Mouse (Mus musculus) kidney, embryonic 14.5 days (tissue): ENCODE data around the gene St14. TPM values are rescaled to one million over a fixed set of nuclear protein-coding genes. Genes with fewer than 3 reads are reported as not detected.

Experiments used
- ATAC-seq: fragments of 200-750 bp; cut with Nextera tagmentation; 2 replicates; pipeline ENCODE4 v1.8.0; 2017; ENCODE audit warnings: moderate number of reproducible peaks, mild to moderate bottlenecking, moderate TSS enrichment, moderate library complexity; ENCODE audit not compliant: low FRiP score, low TSS enrichment
- H3K27ac ChIP-seq: fragments of 300-500 bp; sonication (generic); 2 replicates; pipeline ENCODE4 v1.5.1; 2014; ENCODE audit warnings: low read depth, mild to moderate bottlenecking, low read length, moderate library complexity, mixed read lengths
- H3K27me3 ChIP-seq: fragments of 300-500 bp; sonication (generic); 2 replicates; pipeline ENCODE4 v1.6.1; 2014; ENCODE audit warnings: mild to moderate bottlenecking, low read length; ENCODE audit not compliant: control insufficient read depth, insufficient read depth
- H3K36me3 ChIP-seq: fragments of 300-500 bp; sonication (generic); 2 replicates; pipeline ENCODE4 v1.6.1; 2014; ENCODE audit warnings: low read length, mixed read lengths; ENCODE audit not compliant: control insufficient read depth, insufficient read depth
- H3K4me1 ChIP-seq: fragments of 300-500 bp; sonication (generic); 2 replicates; pipeline ENCODE4 v1.6.1; 2014; ENCODE audit warnings: low read length, mixed read lengths; ENCODE audit not compliant: control insufficient read depth, insufficient read depth
- H3K4me2 ChIP-seq: fragments of 300-500 bp; sonication (generic); replicated peaks from 2 replicates; pipeline ENCODE4 v1.6.1; 2014; ENCODE audit warnings: low read depth, mild to moderate bottlenecking, low read length
- H3K4me3 ChIP-seq: fragments of 300-500 bp; sonication (generic); 2 replicates; pipeline ENCODE4 v1.5.1; 2014; ENCODE audit warnings: mild to moderate bottlenecking, low read length
- H3K9ac ChIP-seq: fragments of 300-500 bp; sonication (generic); 2 replicates; pipeline ENCODE4 v1.6.1; 2014; ENCODE audit warnings: low read depth, mild to moderate bottlenecking, low read length, moderate library complexity
- H3K9me3 ChIP-seq: fragments of 300-500 bp; sonication (generic); 2 replicates; pipeline ENCODE4 v1.6.1; 2016; ENCODE audit warnings: low read length; ENCODE audit not compliant: control insufficient read depth
- WGBS: fragments of 180-500 bp; shearing (Covaris S2); extraction: QIAGEN DNeasy Blood & Tissue Kit; methylation state at CpG from one replicate; pipeline ENCODE4 v1.1.7; 2014; 5-methylcytosine and 5-hydroxymethylcytosine counted together
- polyA plus RNA-seq: library from polyadenylated mRNA; unstranded; fragments of >200 nt; fragmentation: Nextera tagmentation; extraction: Ambion mirVana; gene quantifications from 2 replicates; pipeline ENCODE4 v1.2.1, GENCODE M21; 2014

The St14 gene
- polyA plus RNA-seq, 1 experiment from 2014 or later: 28.0 TPM

DNA sequence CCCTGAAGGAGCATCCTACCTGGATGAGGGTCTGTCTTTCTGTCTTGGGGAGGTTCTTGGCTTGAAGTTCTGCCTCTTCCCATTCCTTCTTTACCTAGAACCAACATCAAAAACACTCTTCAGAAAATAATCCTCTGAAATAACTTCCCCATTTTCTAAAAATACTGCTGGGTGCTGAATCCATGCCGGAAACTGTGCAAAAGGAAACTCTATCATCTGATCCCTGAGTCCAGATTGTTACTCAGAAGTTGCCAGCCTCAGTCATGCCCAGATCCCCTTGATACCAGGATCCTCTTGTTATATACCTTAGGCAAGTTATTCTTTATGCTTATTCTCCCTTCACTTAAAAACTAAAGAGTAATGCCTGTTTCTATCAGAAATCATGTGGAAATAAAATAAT is 31.7 kb upstream of the St14 start:
- H3K4me2 ChIP-seq: no peak overlapping the region
- 94% methylated on average over 1 of the region's 1 CpGs for WGBS
- H3K4me1 ChIP-seq: no peaks in the 10 kb centered on the region
- no peak overlapping the region for H3K9ac ChIP-seq
- H3K36me3 ChIP-seq: peaks cover 81% of the 10 kb centered on the region
- no peak overlapping the region for H3K4me3 ChIP-seq
- no peak for ATAC-seq
- H3K9me3 ChIP-seq: no peaks in the 10 kb centered on the region
- H3K27ac ChIP-seq: no peak overlapping the region
- no peaks in the 10 kb centered on the region for H3K27me3 ChIP-seq

DNA sequence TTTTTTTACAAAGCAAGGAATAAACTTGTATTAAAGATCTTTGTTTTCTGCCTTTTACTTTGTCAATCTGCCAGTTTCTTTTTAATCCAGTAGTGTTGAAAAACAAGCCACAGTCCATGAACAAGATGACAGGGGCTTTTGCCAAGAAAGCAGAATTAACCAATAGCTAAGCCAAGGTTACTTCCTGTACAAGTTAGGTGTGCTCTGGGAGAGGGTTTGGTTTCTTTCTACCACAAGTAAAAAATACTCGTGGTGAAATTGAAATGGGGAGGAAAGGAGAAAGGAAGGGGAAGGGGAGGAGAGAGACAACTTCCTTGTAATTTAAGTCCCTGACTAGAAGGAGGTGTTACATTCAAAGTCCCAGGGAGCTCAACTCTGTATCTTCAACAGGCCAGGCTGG is 31.3 kb upstream of the St14 start:
- no peak overlapping the region for H3K27ac ChIP-seq
- ATAC-seq: no peak
- no peaks in the 10 kb centered on the region for H3K9me3 ChIP-seq
- H3K36me3 ChIP-seq: peaks cover 81% of the 10 kb centered on the region
- no peaks in the 10 kb centered on the region for H3K27me3 ChIP-seq
- H3K4me3 ChIP-seq: no peak overlapping the region
- H3K4me2 ChIP-seq: no peak overlapping the region
- no peaks in the 10 kb centered on the region for H3K4me1 ChIP-seq
- H3K9ac ChIP-seq: no peak overlapping the region
- WGBS: 55% methylated on average over 1 of the region's 1 CpGs

DNA sequence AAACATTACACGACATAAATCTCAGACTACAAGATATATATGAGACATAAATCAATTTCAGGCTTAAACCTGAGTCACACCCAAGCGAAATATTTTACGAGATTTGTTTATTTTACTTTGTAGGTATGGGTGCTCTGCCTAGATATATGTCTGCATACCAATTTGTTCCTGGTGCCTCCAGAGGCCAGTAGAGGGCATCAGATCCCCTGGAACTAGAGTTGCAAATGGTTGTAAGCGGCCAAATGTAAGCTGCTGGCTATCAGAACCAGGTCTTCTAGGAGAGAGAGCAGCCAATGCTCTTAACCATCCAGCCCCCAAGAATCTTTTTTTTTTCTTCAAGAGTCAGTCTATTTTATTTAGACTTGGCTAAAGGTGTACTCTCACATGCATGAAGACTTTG is 28.3 kb upstream of the St14 start:
- H3K4me3 ChIP-seq: no peak overlapping the region
- no peak overlapping the region for H3K27ac ChIP-seq
- H3K4me1 ChIP-seq: no peaks in the 10 kb centered on the region
- H3K4me2 ChIP-seq: no peak overlapping the region
- no peak overlapping the region for H3K9ac ChIP-seq
- no peaks in the 10 kb centered on the region for H3K27me3 ChIP-seq
- 76% methylated on average over 4 of the region's 4 CpGs for WGBS
- no peaks in the 10 kb centered on the region for H3K9me3 ChIP-seq
- peaks cover 90% of the 10 kb centered on the region for H3K36me3 ChIP-seq
- ATAC-seq: no peak

DNA sequence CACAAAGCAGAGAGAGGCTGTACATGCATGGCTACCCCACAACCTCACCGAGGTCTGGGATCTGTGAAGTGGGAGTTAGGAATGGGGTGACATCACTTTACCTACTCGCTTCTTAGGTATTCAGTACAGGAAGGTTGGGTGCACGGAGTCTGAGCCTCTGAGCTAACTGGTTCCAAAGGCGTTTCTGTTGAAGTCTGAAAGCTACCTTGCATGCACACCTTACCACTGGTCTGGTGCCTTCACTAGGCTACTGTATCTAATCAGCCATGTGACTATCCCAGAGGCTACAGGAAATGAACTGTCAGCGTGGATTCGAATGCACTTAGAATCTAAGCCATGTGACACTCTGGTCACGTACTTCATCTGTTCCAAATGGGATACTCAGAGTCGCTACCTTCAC is 24.9 kb upstream of the St14 start:
- H3K4me3 ChIP-seq: no peak overlapping the region
- H3K27me3 ChIP-seq: no peaks in the 10 kb centered on the region
- no peaks in the 10 kb centered on the region for H3K9me3 ChIP-seq
- H3K36me3 ChIP-seq: peaks cover 88% of the 10 kb centered on the region
- H3K9ac ChIP-seq: no peak overlapping the region
- 90% methylated on average over 8 of the region's 8 CpGs for WGBS
- no peak overlapping the region for H3K4me2 ChIP-seq
- no peak overlapping the region for H3K27ac ChIP-seq
- no peaks in the 10 kb centered on the region for H3K4me1 ChIP-seq
- ATAC-seq: no peak

DNA sequence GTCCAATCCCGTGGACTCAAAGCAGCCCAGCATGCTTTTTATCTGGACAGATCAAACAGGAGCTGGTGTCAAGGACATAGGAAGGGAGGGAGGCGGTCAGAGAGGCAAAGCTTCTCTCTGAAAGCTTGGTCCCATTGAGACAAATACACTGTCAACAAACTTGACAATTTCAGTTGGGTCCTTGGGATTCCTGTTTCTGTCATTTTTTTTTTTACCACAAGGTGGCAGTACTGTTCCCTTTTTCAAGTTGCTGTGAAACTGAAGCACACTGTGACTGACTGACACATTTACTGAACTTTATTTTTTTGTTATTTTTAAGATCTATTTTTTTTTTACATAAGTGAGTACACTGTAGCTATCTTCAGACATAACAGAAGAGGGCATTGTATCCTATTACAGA is 19.4 kb upstream of the St14 start:
- peaks cover 62% of the 10 kb centered on the region for H3K36me3 ChIP-seq
- no peak overlapping the region for H3K4me2 ChIP-seq
- no peak overlapping the region for H3K9ac ChIP-seq
- H3K27me3 ChIP-seq: no peaks in the 10 kb centered on the region
- 85% methylated on average over 2 of the region's 2 CpGs for WGBS
- H3K9me3 ChIP-seq: no peaks in the 10 kb centered on the region
- no peak overlapping the region for H3K4me3 ChIP-seq
- no peaks in the 10 kb centered on the region for H3K4me1 ChIP-seq
- no peak overlapping the region for H3K27ac ChIP-seq
- no peak for ATAC-seq

DNA sequence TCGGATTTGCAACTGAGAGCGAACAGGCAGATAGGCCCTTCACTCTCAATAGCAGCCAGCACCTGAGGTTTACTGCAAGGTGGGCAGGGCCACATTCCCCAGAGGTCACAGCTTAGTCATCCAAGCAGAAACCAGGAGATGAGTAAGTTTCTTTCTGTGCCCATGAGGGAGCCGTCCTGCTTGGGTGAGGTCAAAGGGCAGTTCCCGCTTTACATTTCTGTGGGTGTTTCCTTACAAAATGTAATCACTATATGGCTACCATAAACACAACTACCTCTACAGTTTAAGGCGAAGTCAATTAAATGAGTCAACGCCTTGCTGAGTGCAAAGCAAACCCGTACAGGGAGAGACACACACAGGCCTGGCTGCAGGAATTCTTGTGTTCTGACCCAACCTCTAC is 16.5 kb upstream of the St14 start:
- Histone ChIP-seq H3K4me3 (no peak overlapping the region), H3K9me3 (no peaks in the 10 kb centered on the region), H3K9ac (no peak overlapping the region), H3K27ac (no peak overlapping the region), H3K4me1 (no peaks in the 10 kb centered on the region), H3K27me3 (no peaks in the 10 kb centered on the region), H3K4me2 (no peak overlapping the region), H3K36me3 (peaks cover 38% of the 10 kb centered on the region)
- ATAC-seq: no peak
- 52% methylated on average over 7 of the region's 7 CpGs for WGBS

DNA sequence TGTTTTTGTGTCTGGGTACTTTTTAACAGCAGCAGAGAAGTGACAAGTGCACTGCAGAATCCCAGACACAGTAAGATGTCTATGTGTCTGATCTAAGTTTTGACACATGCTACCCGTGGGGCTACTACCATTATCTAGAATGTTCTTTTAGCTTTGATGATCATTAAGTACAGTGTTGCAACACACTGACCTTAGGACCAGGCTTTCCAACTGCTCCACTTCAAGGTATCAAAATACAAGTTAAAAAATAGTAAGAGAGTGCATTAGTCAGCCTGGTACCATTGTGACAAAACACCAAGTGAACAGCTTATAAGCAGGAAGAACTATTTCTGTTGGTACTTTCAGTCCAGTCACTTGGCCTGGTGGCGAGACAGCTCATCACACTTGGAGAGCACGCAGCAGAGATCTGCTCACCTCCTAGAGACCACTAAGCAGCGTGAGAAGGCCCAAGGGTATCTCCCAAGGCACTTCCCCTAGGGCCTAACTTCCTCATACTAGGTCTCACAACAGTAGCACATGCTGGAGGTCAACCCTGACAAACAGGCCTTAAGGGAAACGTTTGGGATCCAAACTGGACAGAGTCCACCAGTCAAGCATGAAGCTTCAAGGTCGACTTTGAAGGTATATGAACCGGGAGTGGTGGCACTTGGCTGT is 13.7 kb upstream of the St14 start:
- Histone ChIP-seq H3K27ac (no peak overlapping the region), H3K9me3 (no peaks in the 10 kb centered on the region), H3K27me3 (no peaks in the 10 kb centered on the region), H3K36me3 (peaks cover 20% of the 10 kb centered on the region), H3K4me3 (no peak overlapping the region), H3K4me2 (no peak overlapping the region), H3K4me1 (no peaks in the 10 kb centered on the region), H3K9ac (no peak overlapping the region)
- no peak for ATAC-seq
- WGBS: 65% methylated on average over 7 of the region's 7 CpGs

DNA sequence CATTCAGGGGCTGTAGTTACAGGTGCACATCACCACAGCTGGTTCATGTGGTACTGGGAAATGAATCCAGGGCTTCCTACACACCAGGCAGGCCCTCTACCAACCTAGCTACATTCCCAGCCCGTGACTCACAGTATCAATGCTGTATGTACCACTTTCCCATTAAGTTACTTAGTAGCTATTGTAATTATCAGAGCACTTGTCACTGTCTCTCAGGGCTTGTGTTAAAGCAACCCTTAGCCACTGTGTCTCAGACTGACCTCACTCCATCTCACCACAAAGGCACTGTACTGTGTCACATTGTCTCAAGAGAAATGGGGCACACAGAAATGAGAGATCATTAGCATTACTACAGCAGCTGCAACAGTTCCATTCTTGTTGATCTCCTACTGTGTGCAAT is 11.3 kb upstream of the St14 start:
- Histone ChIP-seq H3K9me3 (no peaks in the 10 kb centered on the region), H3K36me3 (no peaks in the 10 kb centered on the region; the same call in 1 of the 2 replicates), H3K4me3 (no peak overlapping the region), H3K27ac (no peak overlapping the region), H3K27me3 (no peaks in the 10 kb centered on the region), H3K4me2 (no peak overlapping the region), H3K4me1 (no peaks in the 10 kb centered on the region), H3K9ac (no peak overlapping the region)
- 83% methylated on average over 1 of the region's 1 CpGs for whole genome bisulfite sequencing
- no peak for ATAC-seq

DNA sequence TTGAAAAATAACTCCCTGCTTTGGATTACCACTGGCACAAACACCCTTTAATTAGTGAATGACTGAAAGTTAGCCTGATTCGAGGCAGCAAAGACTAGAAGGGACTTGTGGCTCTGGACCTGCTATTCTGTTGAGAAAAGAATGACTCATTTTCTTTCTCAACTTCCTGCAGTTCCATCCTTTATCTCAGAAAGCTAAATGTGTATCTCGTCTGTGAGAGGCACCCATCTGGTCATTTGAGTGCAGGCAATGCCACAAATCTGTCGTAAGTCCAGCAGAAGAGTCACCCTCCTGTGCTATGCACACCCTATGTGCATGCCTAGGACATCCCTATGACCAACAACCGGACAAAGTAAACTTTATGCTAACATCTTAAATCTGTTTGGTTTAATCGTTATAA is 1.5 kb upstream of the St14 start:
- ATAC-seq: no peak
- Histone ChIP-seq H3K27me3 (peaks cover 41% of the 10 kb centered on the region), H3K4me2 (no peak overlapping the region)

More for the DNA sequence above, 1.5 kb upstream of the St14 start:
- H3K36me3 ChIP-seq: no peaks in the 10 kb centered on the region
- H3K9ac ChIP-seq: no peak overlapping the region
- H3K4me3 ChIP-seq: no peak overlapping the region
- H3K9me3 ChIP-seq: no peaks in the 10 kb centered on the region
- no peak overlapping the region for H3K27ac ChIP-seq
- 0 out of 2 replicates have a peak, but pooled peaks cover 13% of the 10 kb centered on the region for H3K4me1 ChIP-seq
- WGBS: 78% methylated on average over 5 of the region's 5 CpGs
